Mouse (Mus musculus) left cerebral cortex, postnatal 4 days (tissue): ENCODE measurements around the gene Emc3. TPM values are rescaled to one million over a fixed set of nuclear protein-coding genes. Genes with fewer than 3 reads are reported as not detected.

ENCODE experiments used
- microRNA-seq: library from miRNA; unstranded; fragments of <30 nt; microRNA quantifications from one replicate; pipeline ENCODE4 v1.2.0, GENCODE M21; 2022
- total RNA-seq, 2 experiments: library from RNA; stranded (reverse); gene quantifications; 2 replicates each; pipeline ENCODE4 v1.2.3; 2021

Gene Emc3
- total RNA-seq, 2 experiments from 2014 or later, result 62.3 to 71.1 TPM

Small RNAs within 50 kb of the gene (microRNA-seq; reads per million reads assigned to microRNA genes)
- gene Gm23365, result not detected

Other genes starting within 250 kb of the Emc3 start
- gene Cpne9, start 249.3 kb downstream of the Emc3 start, total RNA-seq, result 1 to 10 TPM; 7.3 to 8.3 TPM
- 10 to 100 TPM; 32.8 TPM for gene Brpf1, start 224.5 kb downstream of the Emc3 start, total RNA-seq
- gene Ogg1, start 204.7 kb downstream of the Emc3 start, total RNA-seq, result 1 to 10 TPM; 8.8 to 9.4 TPM
- 100 to 1,000 TPM in 1 of 2 experiments, 10 to 100 TPM in 1; 94.4 to 104 TPM for gene Camk1, start 187.7 kb downstream of the Emc3 start, total RNA-seq
- 10 to 100 TPM; 64.4 to 68.2 TPM for gene Tada3, start 153.8 kb downstream of the Emc3 start, total RNA-seq
- 100 to 1,000 TPM; 288 to 299 TPM for gene Arpc4, start 153.5 kb downstream of the Emc3 start, total RNA-seq
- gene Ttll3, start 142.4 kb downstream of the Emc3 start, total RNA-seq, result 10 to 100 TPM; 12.4 to 14.1 TPM
- 10 to 100 TPM; 14.4 to 15.2 TPM for gene Rpusd3, start 112.3 kb downstream of the Emc3 start, total RNA-seq
- gene Cidec, start 95.9 kb downstream of the Emc3 start, total RNA-seq, result not detected
- gene Jagn1, start 89.1 kb downstream of the Emc3 start, total RNA-seq, result 10 to 100 TPM; 39.1 to 44.9 TPM
- gene Il17re, start 73.2 kb downstream of the Emc3 start, total RNA-seq, result under 1 TPM; 0.26 to 0.30 TPM
- 1 to 10 TPM; 2.2 to 2.4 TPM for gene Il17rc, start 60.2 kb downstream of the Emc3 start, total RNA-seq
- 10 to 100 TPM; 80.4 to 82.1 TPM for gene Creld1, start 48.4 kb downstream of the Emc3 start, total RNA-seq
- 10 to 100 TPM; 15.5 to 19.7 TPM for gene Prrt3, start 29.7 kb downstream of the Emc3 start, total RNA-seq
- 1 to 10 TPM; 5.4 to 7.0 TPM for gene Fancd2, start within 50 bp of the Emc3 start, total RNA-seq
- under 1 TPM in 1 of 2 experiments, not detected in 1; 0.28 TPM for gene Fancd2os, start 69.1 kb upstream of the Emc3 start, total RNA-seq
- 100 to 1,000 TPM; 166 to 181 TPM for gene Brk1, start 73.1 kb upstream of the Emc3 start, total RNA-seq
- gene Vhl, start 92.3 kb upstream of the Emc3 start, total RNA-seq, result 10 to 100 TPM; 50.0 to 61.8 TPM
- gene Irak2, start 106.8 kb upstream of the Emc3 start, total RNA-seq, result 1 to 10 TPM; 7.9 to 8.1 TPM
- 10 to 100 TPM; 95.0 to 98.1 TPM for gene Tatdn2, start 165.4 kb upstream of the Emc3 start, total RNA-seq
- gene Ghrl, start 188.2 kb upstream of the Emc3 start, total RNA-seq, result not detected
- gene Sec13, start 209.1 kb upstream of the Emc3 start, total RNA-seq, result 100 to 1,000 TPM; 100 to 104 TPM